Mouse (Mus musculus) midbrain, embryonic 12.5 days (tissue): ENCODE measurements around the gene Gstt4. TPM values are rescaled to one million over a fixed set of nuclear protein-coding genes. Genes with fewer than 3 reads are reported as not detected.
"Not testable (repeated sequence)": the region's sequence is repeated elsewhere in the genome, so short reads cannot be mapped to it uniquely, and the experiment has no call there.

ENCODE experiments used
- ATAC-seq: fragments of 200-750 bp; cut with Nextera tagmentation; 2 replicates; pipeline ENCODE4 v1.8.0; 2017; ENCODE audit warnings: low read depth, moderate TSS enrichment, moderate library complexity; ENCODE audit not compliant: low FRiP score
- H3K27ac ChIP-seq: fragments of 300-500 bp; sonication (generic); replicated peaks from 2 replicates; pipeline ENCODE4 v1.5.1; 2016; ENCODE audit warnings: mild to moderate bottlenecking
- H3K27me3 ChIP-seq: fragments of 300-500 bp; sonication (generic); 2 replicates; pipeline ENCODE4 v1.6.1; 2016; ENCODE audit warnings: mild to moderate bottlenecking
- H3K36me3 ChIP-seq: fragments of 300-500 bp; sonication (generic); 2 replicates; pipeline ENCODE4 v1.6.1; 2016
- H3K4me1 ChIP-seq: fragments of 300-500 bp; sonication (generic); 2 replicates; pipeline ENCODE4 v1.6.1; 2016
- H3K4me2 ChIP-seq: fragments of 300-500 bp; sonication (generic); replicated peaks from 2 replicates; pipeline ENCODE4 v1.6.1; 2016; ENCODE audit warnings: mild to moderate bottlenecking, moderate library complexity
- H3K4me3 ChIP-seq: fragments of 300-500 bp; sonication (generic); 2 replicates; pipeline ENCODE4 v1.5.1; 2016; ENCODE audit warnings: mild to moderate bottlenecking
- H3K9ac ChIP-seq: fragments of 300-500 bp; sonication (generic); replicated peaks from 2 replicates; pipeline ENCODE4 v1.6.1; 2016; ENCODE audit warnings: mild to moderate bottlenecking, moderate library complexity
- H3K9me3 ChIP-seq: fragments of 300-500 bp; sonication (generic); 2 replicates; pipeline ENCODE4 v1.6.1; 2016; ENCODE audit warnings: mild to moderate bottlenecking
- WGBS: fragments of 180-500 bp; shearing (Covaris S2); methylation state at CpG from one replicate; pipeline ENCODE4 v1.1.7; 2016; 5-methylcytosine and 5-hydroxymethylcytosine counted together
- polyA plus RNA-seq: library from polyadenylated mRNA; unstranded; fragments of >200 nt; fragmentation: Nextera tagmentation; extraction: Ambion mirVana; gene quantifications from 2 replicates; pipeline ENCODE4 v1.2.1, GENCODE M21; 2016

Gene Gstt4
- polyA plus RNA-seq = not detected in 2 replicates

DNA sequence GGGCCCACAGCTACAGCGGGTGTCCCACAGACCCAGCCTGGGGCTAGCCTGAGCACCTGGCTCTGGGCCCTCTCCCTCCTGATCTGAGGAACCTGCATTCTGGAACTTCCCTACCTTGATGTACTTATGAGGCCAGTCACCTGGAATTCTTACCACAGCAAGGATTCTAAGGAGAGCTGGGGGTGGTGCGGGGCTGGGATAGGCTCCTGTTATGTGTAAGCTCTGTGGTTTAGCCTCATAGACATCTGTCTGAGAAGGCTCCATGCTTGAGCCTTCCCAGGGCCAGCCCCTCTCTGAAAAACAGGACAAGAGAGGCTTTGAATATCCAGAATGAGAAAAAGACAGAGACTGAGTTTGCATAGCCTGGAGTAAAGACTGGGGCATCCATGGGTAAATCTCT, at the start of gene Gstt4:
Gene Gstt4, minus strand, starts transcription at position 101 of the 400 bp plus-strand sequence.
- Histone ChIP-seq H3K27me3 (peaks cover 9% of the 10 kb centered on the region), H3K4me1 (no peaks in the 10 kb centered on the region), H3K4me2 (no peak within 1 kb of the TSS), H3K4me3 (no peak within 1 kb of the TSS), H3K9ac (no peak within 1 kb of the TSS), H3K27ac (no peak within 1 kb of the TSS), H3K9me3 (0 out of 2 replicates have a peak, but pooled peaks cover 5% of the 10 kb centered on the region), H3K36me3 (no peaks in the 10 kb centered on the region)
- ATAC-seq = no peak
- 95% methylated on average over 2 of the region's 2 CpGs for WGBS

DNA sequence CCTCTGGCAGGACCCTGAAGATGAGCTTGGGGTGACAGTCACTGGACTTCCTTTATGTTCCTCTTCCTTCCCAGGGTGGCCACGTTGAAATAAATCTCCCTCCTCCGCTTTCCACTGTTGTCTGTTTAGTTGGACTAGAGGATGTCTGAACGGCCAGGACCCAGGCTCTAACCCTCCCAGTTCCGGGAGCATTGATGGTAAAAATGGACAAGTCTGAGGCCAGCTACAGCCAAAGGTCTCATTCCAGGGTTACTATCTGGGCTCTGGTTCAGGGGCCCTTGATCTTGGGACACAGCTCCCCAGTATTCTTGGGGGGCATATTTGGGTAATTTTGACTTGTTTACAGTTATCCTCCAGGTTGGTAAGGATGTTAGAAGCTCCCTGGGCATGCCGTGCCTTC, 39.2 kb upstream of the Gstt4 start:
- WGBS = 49% methylated on average over 5 of the region's 5 CpGs
- H3K27ac ChIP-seq = no peak overlapping the region
- no peak for ATAC-seq

DNA sequence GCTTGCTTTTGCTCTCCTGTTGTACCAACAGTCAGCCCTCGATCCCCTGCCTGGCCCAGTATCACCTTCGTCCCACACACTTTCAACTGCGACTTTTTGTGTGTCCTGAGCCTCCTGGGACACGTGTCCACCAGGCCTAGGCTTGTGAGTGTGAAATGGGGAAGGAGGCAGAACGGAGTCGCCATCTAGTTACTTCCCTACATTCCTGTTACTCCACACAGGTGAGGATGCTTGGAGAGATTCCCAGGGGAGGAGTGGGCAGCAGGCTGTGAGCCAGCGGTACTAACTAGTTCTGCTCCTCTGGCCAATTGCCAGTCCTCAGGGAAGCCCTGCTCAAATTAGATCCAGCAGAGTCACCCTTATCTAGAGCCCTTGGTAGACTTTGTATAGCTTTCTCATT, 38.4 kb upstream of the Gstt4 start:
- peak overlapping the region; percentile 57 for H3K4me2 ChIP-seq
- ATAC-seq = no peak
- peaks cover 29% of the 10 kb centered on the region for H3K4me1 ChIP-seq
- no peak overlapping the region for H3K4me3 ChIP-seq
- H3K9ac ChIP-seq = no peak overlapping the region; the same call in 1 of the 2 replicates
- peaks cover 18% of the 10 kb centered on the region for H3K36me3 ChIP-seq
- 23% methylated on average over 7 of the region's 7 CpGs for WGBS
- H3K27me3 ChIP-seq = no peaks in the 10 kb centered on the region
- H3K27ac ChIP-seq = peak overlapping the region; percentile 11; the same call in 1 of the 2 replicates
- H3K9me3 ChIP-seq = no peaks in the 10 kb centered on the region

More for the DNA sequence above, 39.2 kb upstream of the Gstt4 start:
- Histone ChIP-seq H3K4me2 (no peak overlapping the region), H3K4me3 (no peak overlapping the region), H3K4me1 (peaks cover 29% of the 10 kb centered on the region), H3K27me3 (no peaks in the 10 kb centered on the region), H3K9ac (no peak overlapping the region), H3K9me3 (no peaks in the 10 kb centered on the region), H3K36me3 (peaks cover 18% of the 10 kb centered on the region)

DNA sequence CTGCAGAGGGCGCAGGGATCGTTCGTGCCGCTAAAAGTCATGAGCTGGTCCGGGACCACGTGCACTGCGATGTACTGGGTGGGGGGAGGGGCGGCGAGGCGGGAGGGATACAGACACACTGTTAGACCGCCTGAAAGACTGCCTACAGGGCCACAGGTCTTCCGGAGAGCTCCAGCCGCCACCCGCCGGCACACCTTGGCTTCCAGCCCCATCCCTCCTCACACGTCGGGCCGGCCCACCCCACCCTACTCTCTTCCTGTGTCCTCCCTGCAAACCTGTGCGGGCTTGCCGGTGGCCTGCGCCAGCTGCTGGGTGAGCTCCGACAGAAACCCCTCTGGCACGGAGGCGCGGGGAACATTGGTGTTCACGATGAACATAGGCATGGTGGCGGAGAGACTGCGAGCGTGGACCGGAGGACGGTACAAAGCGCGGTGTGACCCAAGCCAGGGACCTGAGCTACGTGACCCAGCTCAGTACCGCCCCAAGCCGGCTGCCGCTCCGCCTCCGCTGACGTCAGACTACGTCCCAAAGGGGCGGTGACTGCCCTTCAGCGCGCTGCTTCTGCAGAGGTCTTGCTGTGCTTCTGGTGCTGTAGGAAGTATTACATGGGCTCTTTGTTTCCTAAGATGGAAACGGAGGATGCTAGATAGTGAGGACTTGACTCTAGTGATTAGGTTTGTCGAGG, 37.6 kb upstream of the Gstt4 start, which contains the start of gene Mif:
Gene Mif, minus strand, starts transcription at position 455 of the 685 bp plus-strand sequence.
- peak within 1 kb of the TSS; percentile 94 for H3K9ac ChIP-seq
- H3K27me3 ChIP-seq, H3K9me3 ChIP-seq: not testable (repeated sequence)
- WGBS = under 1% methylated on average over 46 of the region's 46 CpGs
- H3K4me1 ChIP-seq = peaks cover 29% of the 10 kb centered on the region
- H3K36me3 ChIP-seq = peaks cover 18% of the 10 kb centered on the region
- H3K4me3 ChIP-seq = peak within 1 kb of the TSS; percentile 83
- ATAC-seq = peak; percentile 96
- H3K4me2 ChIP-seq = peak within 1 kb of the TSS; percentile 57
- peak within 1 kb of the TSS; percentile 90 for H3K27ac ChIP-seq

DNA sequence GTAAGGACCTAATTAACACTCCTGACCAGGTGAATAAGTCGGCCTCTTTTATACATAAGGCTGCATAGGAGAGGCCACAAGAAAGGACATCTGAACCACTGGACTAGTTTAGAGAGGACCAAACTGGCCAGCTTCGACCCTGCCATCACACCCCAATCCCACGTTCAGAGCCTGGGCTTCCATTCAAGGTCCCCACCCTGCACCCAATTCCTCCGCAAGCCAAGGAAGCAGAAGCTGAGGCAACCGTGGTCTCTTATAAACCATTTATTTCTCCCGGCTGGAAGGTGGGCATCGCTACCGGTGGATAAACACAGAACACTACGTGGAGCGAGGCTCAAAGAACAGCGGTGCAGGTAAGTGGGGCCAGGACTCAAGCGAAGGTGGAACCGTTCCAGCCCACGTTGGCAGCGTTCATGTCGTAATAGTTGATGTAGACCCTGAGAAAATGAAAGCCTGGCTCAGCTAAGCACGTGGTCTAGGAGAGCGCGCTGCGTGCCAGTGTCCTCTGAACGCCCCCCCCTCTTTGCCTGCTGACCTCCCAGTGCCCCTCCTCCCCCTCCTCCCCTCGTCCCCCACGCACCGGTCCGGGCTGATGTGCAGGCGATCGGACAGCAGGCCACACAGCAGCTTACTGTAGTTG, 36.9 kb upstream of the Gstt4 start:
- H3K9me3 ChIP-seq = no peaks in the 10 kb centered on the region
- H3K27me3 ChIP-seq = no peaks in the 10 kb centered on the region
- 2% methylated on average over 27 of the region's 27 CpGs for WGBS
- ATAC-seq = peak; percentile 69
- H3K36me3 ChIP-seq = peaks cover 18% of the 10 kb centered on the region
- H3K27ac ChIP-seq = peak overlapping the region; percentile 90
- H3K4me2 ChIP-seq = peak overlapping the region; percentile 57
- peaks cover 29% of the 10 kb centered on the region for H3K4me1 ChIP-seq
- H3K9ac ChIP-seq = peak overlapping the region; percentile 94
- peak overlapping the region; percentile 83 for H3K4me3 ChIP-seq

DNA sequence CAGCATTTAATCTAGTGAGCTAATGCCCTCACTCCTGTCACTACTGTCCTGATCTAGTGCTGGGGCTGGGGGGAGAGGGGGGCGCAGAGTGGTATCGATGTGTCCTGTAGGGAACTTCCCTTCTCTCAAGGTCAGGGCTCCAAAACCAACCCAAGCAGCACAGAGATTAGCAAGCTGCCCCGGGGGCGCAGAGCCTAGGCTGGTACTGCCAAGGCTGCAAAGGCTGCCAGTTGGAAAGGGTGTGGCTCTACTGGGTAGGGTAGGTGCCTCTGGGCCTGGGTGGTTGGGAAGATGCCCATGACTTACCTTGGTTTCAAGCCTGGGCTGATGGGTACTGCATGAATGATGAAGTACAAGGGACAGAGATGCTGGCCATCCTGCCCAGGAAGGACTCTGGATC, 35.3 kb upstream of the Gstt4 start:
- no peak for ATAC-seq
- Histone ChIP-seq H3K4me2 (no peak overlapping the region), H3K4me1 (peaks cover 29% of the 10 kb centered on the region), H3K27me3 (no peaks in the 10 kb centered on the region), H3K9ac (no peak overlapping the region), H3K4me3 (no peak overlapping the region), H3K27ac (no peak overlapping the region), H3K9me3 (no peaks in the 10 kb centered on the region), H3K36me3 (peaks cover 18% of the 10 kb centered on the region)
- 94% methylated on average over 4 of the region's 4 CpGs for WGBS

DNA sequence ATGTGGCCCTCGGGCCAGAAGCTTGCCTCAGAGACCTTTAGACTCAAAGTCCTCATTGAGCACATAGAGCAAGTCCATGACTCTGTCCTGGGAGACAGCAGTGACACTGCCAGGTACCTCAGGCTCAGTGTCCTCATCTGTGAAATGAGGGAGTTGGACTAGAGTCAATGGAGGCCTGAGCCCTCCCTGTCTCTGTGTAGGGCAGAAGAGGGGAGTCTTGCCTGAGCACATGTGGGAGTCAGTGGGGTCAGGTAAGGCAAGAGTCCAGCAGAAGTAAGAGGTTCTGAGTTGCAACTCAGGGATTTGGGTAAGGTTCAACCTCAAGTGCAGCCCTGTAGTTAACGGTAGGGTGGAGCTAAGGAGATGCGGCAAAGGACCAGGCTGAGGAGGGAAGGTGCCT, 34.6 kb upstream of the Gstt4 start:
- Histone ChIP-seq H3K9me3 (no peaks in the 10 kb centered on the region), H3K4me1 (peaks cover 31% of the 10 kb centered on the region), H3K9ac (no peak overlapping the region), H3K4me2 (no peak overlapping the region), H3K4me3 (no peak overlapping the region), H3K36me3 (peaks cover 18% of the 10 kb centered on the region), H3K27me3 (no peaks in the 10 kb centered on the region), H3K27ac (no peak overlapping the region)
- ATAC-seq = no peak
- 85% methylated on average over 3 of the region's 3 CpGs for WGBS

DNA sequence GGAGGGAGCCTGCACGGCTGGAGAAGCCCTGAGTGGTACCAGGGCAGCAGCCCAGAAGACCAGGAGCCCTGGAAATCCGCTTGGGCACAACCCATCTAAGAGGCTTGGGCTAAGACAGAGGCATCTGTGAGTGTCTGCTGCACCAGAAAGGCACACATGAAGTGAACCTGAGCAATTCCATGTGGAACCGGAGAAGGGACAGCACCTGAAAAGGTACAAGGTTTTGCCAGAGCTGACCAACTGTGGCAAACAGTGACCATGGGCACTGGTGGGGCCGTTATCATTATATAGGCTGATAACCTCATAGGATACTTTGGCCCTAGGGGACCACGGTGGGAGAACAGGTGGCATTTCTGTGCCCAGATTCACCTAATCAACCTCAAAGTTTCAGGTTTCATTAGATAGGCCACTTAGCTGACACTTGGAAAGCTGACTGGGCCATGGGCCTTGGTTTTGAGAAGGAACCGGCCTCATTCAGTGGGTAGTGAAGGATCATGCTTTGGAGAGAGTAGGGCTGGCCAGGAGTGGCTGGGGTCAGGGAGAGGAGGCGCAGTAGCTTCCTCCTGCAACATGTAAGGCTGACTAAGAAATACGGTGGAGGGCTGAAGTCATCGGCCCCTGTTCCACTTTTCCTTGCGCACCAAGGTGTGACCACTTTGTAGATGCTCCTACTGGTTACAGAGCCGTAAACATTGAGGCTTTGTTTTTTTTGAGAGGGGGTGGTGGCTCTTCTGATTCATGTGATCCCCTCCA, 34.0 kb upstream of the Gstt4 start:
- Histone ChIP-seq H3K27me3 (no peaks in the 10 kb centered on the region), H3K9me3 (no peaks in the 10 kb centered on the region), H3K4me1 (peaks cover 34% of the 10 kb centered on the region), H3K4me3 (no peak overlapping the region), H3K36me3 (peaks cover 18% of the 10 kb centered on the region), H3K27ac (no peak overlapping the region), H3K9ac (no peak overlapping the region), H3K4me2 (no peak overlapping the region)
- 83% methylated on average over 11 of the region's 11 CpGs for WGBS
- no peak for ATAC-seq

DNA sequence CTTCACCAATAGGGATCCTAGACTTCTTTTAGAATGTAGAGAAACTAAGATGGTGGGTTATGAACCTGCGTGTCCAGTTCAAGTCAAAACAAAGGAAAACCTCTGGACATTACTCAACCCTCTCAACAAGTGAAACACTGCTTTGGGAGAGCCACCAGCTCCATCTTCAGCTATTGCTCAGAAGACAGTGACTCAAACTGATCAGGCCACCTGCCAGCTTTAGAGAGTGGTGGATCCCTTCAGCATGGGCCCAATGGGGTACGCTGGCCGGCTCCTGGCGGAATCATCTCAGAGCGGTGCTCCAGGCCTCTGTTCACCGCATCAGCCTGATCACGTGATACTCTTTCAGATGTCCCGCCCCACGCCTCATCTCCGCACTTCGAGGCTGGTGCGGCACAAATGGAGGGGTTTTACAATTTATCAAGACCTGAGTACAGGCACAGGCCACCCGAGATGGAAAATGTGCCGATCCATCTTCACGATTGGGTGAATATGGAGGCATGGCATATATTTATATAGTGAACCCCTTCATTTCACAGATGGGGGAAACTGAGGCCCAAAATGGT, 33.2 kb upstream of the Gstt4 start:
- Histone ChIP-seq H3K27ac (no peak overlapping the region), H3K4me3 (no peak overlapping the region), H3K9me3 (no peaks in the 10 kb centered on the region), H3K36me3 (peaks cover 18% of the 10 kb centered on the region), H3K27me3 (no peaks in the 10 kb centered on the region), H3K4me1 (peaks cover 31% of the 10 kb centered on the region), H3K9ac (no peak overlapping the region), H3K4me2 (no peak overlapping the region)
- ATAC-seq = no peak
- WGBS = 89% methylated on average over 15 of the region's 15 CpGs

DNA sequence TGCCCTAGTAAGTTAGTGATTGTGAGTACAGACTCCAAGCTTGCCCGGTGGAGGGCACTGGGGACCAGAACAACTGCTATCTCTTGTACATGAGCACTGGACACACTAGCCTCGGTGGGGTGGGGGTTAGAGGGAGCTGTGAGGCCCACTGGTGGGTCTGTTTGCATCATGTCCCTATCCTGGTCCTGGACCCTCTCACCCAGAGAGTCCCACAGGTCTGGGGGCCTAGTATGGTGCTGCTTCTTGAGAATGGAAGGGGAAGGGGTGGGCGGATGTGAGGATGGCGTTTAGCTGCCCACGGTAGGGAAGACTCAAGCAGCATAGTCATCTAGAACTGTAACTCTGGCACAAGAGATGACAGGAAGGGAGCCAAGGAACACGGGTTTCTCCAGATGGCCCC, 32.4 kb upstream of the Gstt4 start:
- H3K9me3 ChIP-seq = no peaks in the 10 kb centered on the region
- H3K4me3 ChIP-seq = no peak overlapping the region
- H3K27ac ChIP-seq = no peak overlapping the region
- no peaks in the 10 kb centered on the region for H3K27me3 ChIP-seq
- no peak for ATAC-seq
- no peak overlapping the region for H3K4me2 ChIP-seq
- peaks cover 18% of the 10 kb centered on the region for H3K36me3 ChIP-seq
- 94% methylated on average over 6 of the region's 6 CpGs for WGBS
- peaks cover 28% of the 10 kb centered on the region for H3K4me1 ChIP-seq
- no peak overlapping the region for H3K9ac ChIP-seq

DNA sequence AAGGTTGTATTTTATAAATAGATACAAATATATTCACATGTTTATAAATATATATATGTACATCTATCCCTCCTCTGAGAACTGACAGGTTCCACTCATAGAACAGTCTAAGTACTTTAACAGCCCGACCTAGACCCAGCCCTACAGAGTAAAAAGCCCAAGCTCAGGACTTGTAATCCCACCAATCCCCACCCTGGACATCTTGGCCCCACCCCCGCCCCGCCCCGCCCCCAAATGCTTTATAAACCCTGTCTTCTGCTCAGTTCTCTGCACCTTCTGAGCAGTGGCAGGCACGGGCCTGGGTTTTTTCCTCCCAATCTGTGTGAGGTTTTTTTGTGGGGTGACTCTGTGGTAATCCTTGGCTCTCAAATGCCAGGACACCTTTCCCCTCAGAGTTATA, 31.8 kb upstream of the Gstt4 start:
- no peaks in the 10 kb centered on the region for H3K27me3 ChIP-seq
- peaks cover 18% of the 10 kb centered on the region for H3K36me3 ChIP-seq
- no peak; the same call in 1 of the 2 replicates for ATAC-seq
- peaks cover 31% of the 10 kb centered on the region for H3K4me1 ChIP-seq
- no peak overlapping the region for H3K4me3 ChIP-seq
- no peak overlapping the region for H3K27ac ChIP-seq
- no peaks in the 10 kb centered on the region for H3K9me3 ChIP-seq
- H3K4me2 ChIP-seq = no peak overlapping the region
- 47% methylated on average over 5 of the region's 5 CpGs for WGBS
- H3K9ac ChIP-seq = no peak overlapping the region

DNA sequence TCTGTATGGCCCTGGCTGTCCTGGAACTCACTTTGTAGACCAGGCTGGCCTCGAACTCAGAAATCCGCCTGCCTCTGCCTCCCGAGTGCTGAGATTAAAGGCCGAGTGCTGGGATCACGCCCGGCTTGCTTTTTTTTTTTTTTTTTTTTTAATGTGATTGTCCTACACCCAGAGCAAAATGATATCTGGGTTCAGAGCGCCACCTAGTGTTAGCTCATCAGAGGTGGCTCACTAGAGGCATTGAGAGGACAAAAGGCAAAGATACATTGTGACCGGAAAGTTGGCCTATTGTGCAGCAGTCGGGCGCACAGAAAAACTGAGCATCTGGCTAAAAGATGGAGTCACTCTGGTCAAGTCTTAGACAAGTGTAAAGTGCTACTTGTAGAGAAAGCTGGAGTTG, 31.1 kb upstream of the Gstt4 start:
- peak; percentile 57; the same call in 1 of the 2 replicates for ATAC-seq
- no peaks in the 10 kb centered on the region for H3K27me3 ChIP-seq

More for the DNA sequence above, 31.1 kb upstream of the Gstt4 start:
- H3K4me2 ChIP-seq = no peak overlapping the region
- no peak overlapping the region for H3K4me3 ChIP-seq
- peaks cover 29% of the 10 kb centered on the region for H3K4me1 ChIP-seq
- H3K36me3 ChIP-seq = peaks cover 18% of the 10 kb centered on the region
- 21% methylated on average over 10 of the region's 10 CpGs for WGBS
- H3K9me3 ChIP-seq = no peaks in the 10 kb centered on the region
- no peak overlapping the region for H3K27ac ChIP-seq
- no peak overlapping the region for H3K9ac ChIP-seq
